Mouse (Mus musculus) layer of hippocampus, postnatal 25 days (tissue): ENCODE data around the gene Olfr870. TPM values are rescaled to one million over a fixed set of nuclear protein-coding genes. Genes with fewer than 3 reads are reported as not detected.
"Not testable (repeated sequence)": the region's sequence is repeated elsewhere in the genome, so short reads cannot be mapped to it uniquely, and the experiment has no call there.

ENCODE experiments used
- DNase-seq, 2 experiments: peaks; one replicate each; pipeline ENCODE4 v3.0.0; 2022; ENCODE audit warnings: mixed read lengths in 2 of 2, low spot score in 1 of 2; ENCODE audit errors: extremely low spot score in 1 of 2
- total RNA-seq, 2 experiments: library from RNA; stranded (reverse); gene quantifications; 2 replicates each; pipeline ENCODE4 v1.2.3; 2021

Gene Olfr870
- not detected for total RNA-seq

GRCm38 (mm10) chr9:20173957-20174356 lies at the start of gene Olfr870:
TSS of gene Olfr870 (minus strand) at chr9:20174057.
- no peak for DNase-seq

GRCm38 (mm10) chr9:20211907-20212306 lies 38.0 kb upstream of the Olfr870 start, which contains the start of gene Olfr871:
TSS of gene Olfr871 (plus strand) at chr9:20212207.
- no peak for DNase-seq

- no peak for DNase-seq
Observed at GRCm38 (mm10) chr9:20211477-20211876, 37.6 kb upstream of the Olfr870 start.

DNA sequence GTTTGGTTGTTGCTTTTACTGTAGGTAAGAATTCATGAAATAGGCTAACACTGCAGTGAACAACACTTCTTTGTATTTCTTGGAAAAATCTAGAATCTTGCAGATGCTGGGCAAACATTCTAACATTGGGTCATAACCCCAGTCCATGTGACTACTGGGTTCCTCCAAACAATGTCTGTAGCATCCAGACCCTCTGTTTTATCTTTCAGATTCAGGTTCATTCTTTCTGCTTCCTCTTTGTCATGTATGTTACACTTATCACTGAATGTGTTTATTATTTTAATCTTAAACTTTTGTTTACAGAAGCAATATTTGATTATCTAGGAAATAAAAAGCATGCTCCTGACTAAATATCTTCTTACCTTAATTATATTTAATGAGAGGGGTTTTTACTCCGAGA lies 37.0 kb upstream of the Olfr870 start:
- DNase-seq: no peak

- not testable (repeated sequence) for DNase-seq
Observed at GRCm38 (mm10) chr9:20203413-20203984, 29.6 kb upstream of the Olfr870 start.

- DNase-seq: no peak
Observed at GRCm38 (mm10) chr9:20202131-20202530, 28.3 kb upstream of the Olfr870 start.

GRCm38 (mm10) chr9:20179463-20179862 lies 5.6 kb upstream of the Olfr870 start:
- no peak for DNase-seq

- DNase-seq: no peak
Observed at GRCm38 (mm10) chr9:20149706-20150105, 24.2 kb downstream of the Olfr870 start.

DNA sequence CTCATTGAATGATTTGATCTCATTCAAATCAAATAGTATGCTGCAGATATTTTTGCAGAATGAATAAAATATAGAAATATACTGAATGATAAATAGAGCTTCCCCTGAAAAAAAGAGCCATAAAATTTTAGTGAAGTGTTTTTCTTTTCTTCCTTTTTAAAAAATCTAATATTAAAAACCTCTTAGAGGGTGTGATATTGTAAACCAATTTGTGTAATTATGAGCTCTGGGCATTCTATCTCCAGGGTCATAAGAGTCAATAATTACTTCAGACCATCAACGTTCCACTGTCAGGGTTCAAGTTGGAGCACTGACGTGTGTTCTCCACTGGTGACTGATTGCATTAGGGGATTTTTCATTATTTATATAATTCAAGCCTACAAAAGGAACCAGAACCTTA lies 45.1 kb downstream of the Olfr870 start, which contains the start of gene Olfr869:
TSS of gene Olfr869 (plus strand) at position 301 of the 400 bp plus-strand sequence.
- no peak for DNase-seq

Other genes starting within 250 kb of the Olfr870 start
- gene Olfr866, start 146.0 kb downstream of the Olfr870 start, total RNA-seq: not detected
- gene Olfr867, start 116.5 kb downstream of the Olfr870 start, total RNA-seq: not detected
- gene Olfr868, start 75.4 kb downstream of the Olfr870 start, total RNA-seq: not detected
- not detected for gene Olfr869, start 45.0 kb downstream of the Olfr870 start, total RNA-seq
- gene Olfr871, start 38.1 kb upstream of the Olfr870 start, total RNA-seq: not detected
- gene Olfr872, start 63.1 kb upstream of the Olfr870 start, total RNA-seq: not detected
- gene Olfr39, start 108.3 kb upstream of the Olfr870 start, total RNA-seq: not detected
- not detected for gene Olfr873, start 124.5 kb upstream of the Olfr870 start, total RNA-seq
- not detected for gene Olfr18, start 162.0 kb upstream of the Olfr870 start, total RNA-seq
- gene Zfp560, start 211.1 kb upstream of the Olfr870 start, total RNA-seq: 10 to 100 TPM; 10.4 to 11.3 TPM